Mouse (Mus musculus) mature B cell (primary cell): ENCODE data around the gene Slc35b4.

Experiments
- in situ Hi-C: fragments of 300-500 bp; cut with MboI; formaldehyde crosslinking; loops from 2 replicates; pipeline ENCODE4 v1.14.3; 2019

Slc35b4 gene

DNA sequence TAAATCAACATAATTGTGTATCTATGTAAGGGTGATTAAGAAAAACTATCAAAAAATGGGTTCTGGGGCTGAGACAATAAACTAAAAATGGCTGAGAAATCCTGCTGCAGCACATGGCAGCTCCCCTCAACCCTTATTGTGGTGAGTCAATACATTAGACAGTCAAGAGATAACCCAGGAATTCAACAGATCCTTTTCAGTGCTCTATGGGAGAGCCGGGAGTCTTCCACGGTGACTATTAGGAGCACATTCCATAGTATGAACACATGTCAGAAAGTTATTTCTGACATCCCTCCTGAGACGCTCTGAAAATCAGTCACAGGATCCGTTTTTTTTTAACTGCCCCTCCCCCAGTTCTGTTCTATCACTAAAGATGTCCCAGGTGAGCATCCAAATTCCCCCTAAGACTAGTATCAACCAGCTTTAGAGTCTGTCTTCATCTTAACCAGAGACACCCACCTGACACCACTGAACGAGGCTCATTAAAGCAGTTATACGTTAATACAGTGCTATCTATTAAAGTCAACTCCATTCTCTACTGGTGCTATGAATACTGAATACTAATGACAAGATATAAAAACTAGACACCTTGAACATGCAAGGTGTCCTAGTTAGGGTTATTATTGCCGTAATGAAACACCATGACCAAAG is 5.9 kb downstream of the Slc35b4 start:
- in situ Hi-C loops = no loop called here

DNA sequence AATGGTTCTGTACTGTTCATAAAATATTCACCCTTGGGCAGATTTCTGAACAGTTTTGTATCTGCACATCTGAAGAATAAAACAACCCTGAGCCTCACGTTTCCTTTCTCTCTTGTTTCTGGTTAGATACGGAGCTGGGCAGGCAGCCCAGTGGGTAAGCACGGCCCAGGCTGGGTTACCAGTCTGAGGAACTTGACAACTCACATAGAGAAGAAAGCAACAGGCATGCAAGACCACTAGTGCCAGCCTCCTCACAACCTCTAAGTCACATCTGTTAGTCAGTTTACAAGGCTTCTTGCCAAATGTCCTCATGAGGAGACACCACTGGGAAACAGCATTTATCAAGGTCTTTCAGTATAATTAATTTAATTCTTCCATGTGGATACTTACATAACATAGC is 8.1 kb downstream of the Slc35b4 start:
- in situ Hi-C loops = no loop called here

DNA sequence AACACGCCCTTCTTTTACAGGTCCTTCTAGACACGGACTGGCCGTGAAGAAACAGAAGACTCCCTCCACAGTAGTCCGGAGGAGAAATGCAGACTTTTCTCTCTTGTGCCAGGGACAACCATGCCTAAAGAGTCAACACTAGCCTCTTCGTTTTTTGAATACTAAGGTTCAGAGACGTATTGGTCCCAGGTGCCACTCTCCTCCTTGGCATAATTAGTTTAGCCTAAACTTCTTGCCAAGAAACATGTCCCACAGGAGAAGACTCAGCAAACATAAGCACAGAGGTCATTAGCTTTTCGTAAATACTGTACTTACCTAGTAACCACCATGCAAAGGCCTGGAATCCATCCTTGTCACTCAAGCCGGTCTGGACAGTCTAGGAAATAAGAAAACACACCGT is 13.9 kb downstream of the Slc35b4 start:
- in situ Hi-C loops = no loop called here

DNA sequence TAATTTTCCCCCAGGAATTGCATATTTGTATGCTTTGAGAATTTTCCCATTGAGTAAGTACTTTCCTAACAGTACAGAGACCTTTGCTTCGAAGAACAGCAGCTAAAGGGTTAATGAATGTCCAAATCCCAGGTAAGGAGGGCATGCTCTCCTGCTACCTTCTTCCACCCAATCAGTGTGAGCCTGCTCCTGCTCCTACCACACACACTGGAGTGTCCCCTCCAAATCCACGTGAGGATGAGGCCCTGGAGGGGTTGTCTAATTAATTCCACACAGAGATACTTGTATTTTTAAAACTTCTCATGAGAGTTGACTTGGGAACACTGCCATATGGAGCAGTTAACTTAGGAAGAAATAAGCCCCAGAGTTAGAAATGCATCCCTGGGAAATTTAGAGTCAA is 14.3 kb downstream of the Slc35b4 start:
- in situ Hi-C loops = no loop called here

DNA sequence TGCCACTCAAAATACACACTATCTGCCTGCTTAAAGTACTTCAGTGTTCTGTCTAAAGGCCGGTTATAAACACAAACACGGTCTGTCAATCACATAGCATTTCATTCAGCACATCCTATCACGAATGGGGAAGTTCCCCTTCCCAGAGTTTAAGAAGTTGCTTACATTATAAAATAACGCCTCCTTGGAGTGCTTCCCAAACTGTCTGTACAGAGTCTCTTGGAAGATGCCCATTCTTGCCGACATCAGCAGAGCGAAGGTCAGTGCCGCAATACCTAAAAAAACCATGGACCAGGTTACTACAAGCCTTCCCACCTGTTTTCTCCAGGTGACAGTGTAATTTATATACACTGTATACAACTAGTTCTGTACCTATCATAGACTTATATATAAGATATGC is 15.4 kb downstream of the Slc35b4 start:
- in situ Hi-C loops = no loop called here

DNA sequence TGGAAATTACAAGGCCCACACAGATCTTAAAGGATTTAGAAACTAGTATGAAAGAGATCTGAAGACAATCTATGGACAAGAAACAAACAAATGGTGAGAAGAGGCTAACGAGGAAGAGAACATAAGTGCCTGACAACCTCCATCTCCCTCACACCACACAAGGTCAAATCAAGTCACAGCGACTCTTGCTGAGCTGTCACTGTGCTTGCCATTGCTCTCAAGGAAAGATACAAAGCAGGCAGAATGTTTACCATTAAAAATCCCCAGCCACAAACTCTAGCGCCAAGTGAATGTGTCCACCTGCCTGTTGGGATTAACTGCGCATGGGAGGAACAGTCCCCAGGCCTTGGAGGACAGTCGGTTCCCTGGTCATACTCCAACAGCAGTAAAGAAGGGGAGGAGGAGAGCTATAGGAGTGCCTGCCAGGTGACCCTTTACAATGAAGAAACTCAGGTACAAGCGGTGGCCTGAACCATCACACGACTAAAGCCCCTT is 16.0 kb downstream of the Slc35b4 start:
- in situ Hi-C loops = no loop called here

DNA sequence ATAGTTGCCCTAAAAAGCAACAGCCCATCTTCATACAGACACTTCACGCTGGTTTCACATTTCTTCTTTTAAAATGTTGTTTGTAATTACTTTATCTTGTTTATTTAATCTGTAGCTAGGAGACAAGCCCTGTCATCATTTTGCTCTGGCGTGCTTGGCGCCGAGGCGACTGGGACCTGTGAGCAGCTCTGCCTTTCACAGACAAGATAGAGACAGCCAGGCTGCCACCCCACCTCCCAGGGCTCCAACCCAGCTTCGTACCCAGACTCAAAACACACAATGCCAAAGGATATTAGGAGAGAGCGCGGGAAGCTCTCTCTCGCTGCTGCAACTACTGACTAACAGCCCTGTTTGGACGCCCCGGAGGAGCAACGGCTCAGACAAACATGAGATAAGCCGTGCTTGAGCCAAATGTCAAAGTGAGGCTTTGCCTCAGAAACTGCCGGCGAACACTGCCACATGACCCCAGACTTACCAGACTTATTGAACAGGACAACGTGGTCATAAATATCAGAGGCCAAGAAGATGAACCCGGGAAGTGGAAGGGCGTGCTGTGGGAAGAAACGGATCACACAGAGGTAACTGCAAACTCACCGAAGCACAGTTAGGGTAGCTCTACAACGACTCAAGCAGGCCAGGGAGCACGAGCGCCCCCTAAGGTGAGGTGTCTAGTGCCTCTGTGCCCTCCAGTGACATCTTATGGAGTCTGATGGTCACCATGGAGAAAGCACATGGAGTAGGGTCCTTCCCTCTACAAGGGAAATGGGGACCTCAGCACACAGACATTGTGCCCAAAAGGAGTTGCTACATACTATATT is 16.7 kb downstream of the Slc35b4 start:
- in situ Hi-C loops = no loop called here

DNA sequence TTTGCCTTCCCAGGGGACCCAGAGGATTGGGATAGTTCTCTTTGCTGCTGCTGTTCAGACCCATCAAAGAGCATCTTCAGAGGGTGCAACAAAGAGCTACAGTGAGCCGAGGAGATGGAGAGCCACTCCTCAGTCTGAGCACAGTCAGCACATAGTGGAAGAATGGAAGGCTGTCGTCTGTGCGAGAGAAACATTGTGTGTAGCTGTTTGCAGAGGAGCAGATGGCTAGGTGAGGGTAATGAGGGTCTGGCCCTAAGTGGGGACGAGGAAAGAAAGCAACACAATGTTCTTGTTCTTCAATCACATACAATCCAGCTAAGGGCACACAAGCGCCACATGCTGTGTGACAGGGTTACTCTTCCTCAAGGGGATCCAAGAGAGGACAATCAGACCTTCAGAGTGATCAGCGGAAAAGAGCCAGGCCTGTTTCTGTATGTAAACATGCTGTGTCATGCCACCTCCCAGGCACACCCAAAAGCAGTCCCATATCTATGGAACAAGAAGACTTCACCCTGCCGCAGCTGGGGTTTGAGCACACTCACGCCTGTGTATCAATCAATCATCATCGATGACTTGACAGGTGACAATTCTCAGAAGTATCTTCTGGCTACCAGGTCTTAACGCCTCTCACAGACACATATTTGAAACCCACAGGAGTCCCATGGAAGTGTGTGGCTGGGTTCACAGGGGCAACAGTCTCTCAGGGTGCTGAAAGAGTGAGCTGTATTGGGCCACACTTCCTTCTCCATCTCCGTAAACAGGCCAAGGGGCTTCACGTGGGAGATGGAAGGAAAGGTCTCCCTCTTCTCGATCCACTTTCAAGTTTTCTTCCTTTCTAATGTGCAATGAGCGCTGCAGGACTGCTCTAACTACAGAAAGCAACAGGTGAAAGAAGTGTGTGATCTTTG is 19.8 kb downstream of the Slc35b4 start:
- in situ Hi-C loops = no loop called here

DNA sequence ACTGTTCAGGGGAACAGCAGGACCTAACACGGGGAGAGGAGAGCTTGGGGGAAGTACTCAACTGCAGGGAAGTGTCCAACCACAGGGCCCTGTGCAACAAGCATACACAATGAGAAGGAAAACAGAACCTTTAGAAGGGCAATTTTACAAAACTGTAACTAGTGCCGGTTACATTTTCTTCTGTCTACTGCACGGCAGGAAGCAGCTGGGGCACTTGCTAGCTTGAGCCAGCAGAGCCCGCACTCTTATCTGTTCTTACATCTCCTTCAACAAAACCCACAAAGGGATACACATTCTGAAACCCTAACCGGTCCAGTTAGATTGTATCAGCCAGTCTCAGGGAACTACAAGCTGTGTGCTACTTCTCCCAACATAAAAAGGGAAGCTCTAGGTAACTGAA is 20.9 kb downstream of the Slc35b4 start:
- in situ Hi-C loops = no loop called here

DNA sequence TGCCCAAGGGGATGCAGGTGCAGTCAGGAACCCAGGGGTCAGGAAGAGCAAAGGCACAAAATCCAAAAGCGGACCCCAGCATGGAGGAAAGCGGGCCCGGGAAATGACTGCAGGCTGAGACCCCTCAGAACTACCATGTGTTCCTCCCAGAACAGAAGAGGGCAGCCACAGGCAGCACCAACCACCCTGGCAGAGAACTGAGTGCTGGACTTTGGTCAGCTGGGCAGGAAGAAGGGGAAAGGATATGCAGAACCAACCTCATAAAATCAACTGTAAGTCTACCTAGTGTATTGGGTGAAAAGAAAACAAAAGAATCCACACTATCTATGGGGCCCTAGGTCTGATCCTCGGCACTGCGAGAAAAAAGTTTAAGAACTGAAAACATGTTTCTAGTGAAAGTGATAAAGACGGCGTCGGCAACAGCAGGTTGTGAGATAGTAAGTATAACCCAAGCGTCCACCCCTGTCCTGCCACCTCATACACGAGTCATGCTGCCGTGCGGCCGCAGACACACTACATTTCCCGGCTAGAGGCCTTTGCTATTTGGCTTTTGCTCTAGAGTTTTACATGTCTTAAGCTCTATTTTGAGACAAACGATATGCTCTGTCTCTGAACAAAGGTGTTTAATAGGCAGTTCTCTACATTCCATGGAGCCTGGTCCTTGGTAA is 21.6 kb downstream of the Slc35b4 start:
- in situ Hi-C loops = no loop called here

DNA sequence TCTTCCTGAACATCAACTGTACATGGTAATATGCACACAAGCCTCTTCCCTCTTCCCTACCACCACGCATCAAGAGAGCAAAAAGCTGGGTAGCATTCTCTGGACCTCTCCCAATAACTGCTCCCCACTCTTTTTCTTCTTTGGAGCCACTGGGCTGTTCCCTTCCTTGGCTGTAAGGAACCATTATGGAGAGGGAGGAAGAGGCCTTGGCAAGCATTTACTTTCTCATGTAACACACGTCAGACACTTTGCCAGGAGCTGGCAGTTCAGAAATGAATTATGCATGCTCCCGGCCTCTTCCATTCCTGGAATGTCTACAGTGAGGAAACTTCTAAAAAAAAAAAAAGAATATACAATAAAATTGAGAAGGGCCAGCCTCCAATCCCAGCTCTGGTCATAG is 22.7 kb downstream of the Slc35b4 start:
- in situ Hi-C loops = no loop called here

DNA sequence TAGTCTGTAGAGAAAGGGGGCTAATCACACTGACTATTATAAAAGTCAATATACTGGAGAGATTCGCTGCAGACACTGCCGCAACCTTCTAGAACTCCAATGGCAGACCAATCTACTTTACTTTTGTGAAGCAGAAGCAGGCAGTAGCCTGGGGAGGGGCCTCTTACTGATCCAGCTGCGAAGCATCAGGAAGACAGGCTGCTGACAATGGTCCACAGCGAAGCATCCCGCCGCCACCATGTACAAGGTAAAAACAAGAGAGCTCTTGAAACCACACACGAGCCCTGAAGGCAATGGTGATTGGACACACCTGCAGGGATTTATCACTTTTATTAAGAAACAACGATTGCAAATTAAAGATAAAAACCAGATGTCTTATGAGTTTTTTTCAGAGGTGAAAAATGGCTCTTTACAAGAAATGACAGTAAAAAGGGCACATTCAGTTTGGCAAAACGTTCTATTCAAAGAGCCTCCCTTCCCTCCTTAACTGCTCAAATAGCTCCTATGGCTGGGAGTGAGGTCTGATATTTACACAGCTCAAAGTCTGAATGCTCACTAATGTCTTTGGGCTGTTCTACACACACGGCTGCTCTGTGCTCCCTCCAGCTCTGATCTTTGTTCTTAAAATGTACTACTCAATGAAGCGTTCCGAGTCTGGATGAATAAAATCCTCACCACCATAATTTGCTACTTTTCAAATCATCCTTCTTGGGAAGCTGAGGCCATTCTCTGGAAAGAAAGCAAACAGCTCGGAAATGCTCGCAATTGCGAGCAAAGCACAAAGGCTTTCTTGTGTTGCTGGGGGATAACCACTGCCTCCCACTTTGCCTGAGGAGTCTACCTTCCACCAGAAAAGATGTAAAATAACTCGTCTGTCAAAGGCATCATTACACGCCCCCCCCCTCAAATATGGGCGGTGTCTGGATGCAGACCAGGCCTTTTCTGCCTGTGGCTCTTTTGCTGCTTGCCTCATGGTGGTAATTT is 23.6 kb downstream of the Slc35b4 start:
- in situ Hi-C loops = no loop called here

DNA sequence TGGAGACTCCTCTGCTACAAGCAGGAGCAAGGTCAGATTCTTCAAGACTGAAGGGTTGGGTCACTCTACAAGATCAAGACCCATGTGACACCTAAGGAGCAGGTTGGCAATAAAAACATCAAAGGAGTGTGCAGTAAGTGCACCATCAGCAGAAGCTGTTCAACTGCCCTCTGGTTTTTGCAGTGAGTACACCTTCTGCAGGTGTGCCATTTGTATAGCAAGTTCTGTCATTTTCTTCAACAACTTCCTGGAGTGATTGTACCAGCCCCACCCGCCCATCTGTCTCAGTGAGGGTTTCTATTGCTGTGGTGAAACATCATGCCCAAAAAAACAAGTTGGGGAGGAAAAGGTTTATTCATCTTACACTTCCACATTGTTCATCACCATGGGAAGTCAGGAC is 27.1 kb downstream of the Slc35b4 start:
- in situ Hi-C loops = no loop called here

DNA sequence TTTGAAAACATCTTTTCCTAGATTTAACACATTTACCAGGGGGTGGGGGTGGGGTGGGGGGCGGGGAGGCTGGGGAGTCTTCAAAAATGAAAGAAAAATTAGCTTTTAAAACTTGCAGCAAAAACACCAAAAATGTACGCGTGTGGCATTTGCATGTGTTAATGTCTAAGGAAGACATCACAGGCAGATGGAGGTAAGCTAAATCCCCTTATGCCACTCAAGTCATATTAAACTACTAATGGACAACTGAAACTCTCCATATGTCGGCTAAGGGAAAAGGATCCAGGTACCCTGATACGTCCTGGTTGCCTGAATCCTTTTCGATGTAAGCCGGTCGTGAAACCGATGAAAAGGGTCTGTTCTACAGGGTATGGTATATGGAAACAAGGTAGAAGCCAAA is 27.8 kb downstream of the Slc35b4 start:
- in situ Hi-C loops = no loop called here

DNA sequence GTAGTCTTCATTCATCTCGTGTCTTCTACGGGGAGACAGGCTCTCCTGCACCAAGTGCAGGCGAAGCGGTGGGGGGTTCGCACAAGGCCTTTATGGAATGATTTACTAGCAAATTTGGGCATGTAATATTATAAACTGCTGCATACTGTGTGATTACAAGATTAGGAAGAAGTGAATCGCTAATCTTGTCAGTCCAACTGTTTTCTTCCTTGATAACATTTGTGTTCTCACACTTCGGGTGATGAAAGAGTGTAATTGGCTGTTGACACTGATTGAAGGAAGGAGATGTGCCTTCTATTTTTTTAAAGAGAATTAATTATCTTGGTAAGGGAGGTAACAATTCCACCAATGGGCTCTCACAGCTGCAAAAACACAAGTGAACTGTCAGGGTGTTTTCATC is 28.3 kb downstream of the Slc35b4 start:
- in situ Hi-C loops = no loop called here

DNA sequence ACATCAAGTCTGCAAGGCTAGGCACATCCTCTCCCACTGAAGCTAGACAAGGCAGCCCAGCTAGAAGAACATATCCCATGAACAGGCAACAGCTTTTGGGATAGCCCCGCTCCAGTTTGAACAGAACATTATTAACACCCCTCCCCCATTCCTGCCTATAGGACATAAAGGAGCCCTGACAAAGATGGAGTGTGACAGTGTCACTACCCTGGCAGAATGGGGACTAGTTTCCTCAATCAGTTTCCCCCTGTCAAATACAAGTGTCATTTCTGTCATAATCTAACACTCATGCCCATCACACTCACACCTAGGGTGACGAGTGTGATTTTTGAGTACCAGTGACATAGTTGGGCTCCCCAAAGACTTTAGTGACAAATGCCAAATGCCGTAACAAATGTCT is 28.9 kb downstream of the Slc35b4 start:
- in situ Hi-C loops = no loop called here

DNA sequence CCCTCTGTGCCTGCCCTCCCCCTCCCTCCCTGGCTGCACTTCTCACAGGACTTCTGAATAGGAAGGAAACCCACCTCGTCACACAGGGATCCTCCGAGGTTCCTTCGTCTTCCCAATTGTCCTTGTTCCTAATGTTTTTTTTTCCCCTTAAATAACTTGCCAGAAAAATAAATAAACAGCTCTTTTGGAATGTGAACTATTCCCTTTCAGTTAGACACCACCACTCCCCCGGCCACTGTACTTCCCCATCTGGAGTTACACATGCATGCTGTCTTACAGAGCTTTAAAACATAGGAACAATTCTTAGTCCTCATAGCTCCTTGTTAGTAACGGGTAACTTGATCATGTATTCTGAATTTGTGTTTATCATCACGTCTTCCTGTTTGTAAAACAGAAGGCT is 30.9 kb downstream of the Slc35b4 start:
- in situ Hi-C loops = no loop called here

DNA sequence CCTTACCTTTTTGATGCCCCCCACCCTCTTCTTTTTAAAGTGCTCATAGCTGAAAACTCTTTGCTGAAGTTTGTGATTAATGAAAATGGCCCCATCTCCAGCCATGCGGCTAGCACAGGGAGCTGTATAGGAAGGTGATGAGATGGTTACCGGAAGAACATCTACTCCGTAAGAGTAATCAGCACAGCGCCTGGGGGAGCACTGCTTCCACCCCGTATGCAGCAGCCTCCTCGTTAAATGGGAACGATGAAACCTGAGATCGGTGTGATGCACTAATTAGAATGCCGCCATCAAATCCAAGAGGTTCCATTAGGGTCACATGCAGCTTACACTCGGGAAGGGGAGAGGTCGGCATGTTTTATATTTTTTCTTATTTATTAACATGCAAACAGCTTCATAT is 34.0 kb downstream of the Slc35b4 start:
- in situ Hi-C loops = no loop called here

DNA sequence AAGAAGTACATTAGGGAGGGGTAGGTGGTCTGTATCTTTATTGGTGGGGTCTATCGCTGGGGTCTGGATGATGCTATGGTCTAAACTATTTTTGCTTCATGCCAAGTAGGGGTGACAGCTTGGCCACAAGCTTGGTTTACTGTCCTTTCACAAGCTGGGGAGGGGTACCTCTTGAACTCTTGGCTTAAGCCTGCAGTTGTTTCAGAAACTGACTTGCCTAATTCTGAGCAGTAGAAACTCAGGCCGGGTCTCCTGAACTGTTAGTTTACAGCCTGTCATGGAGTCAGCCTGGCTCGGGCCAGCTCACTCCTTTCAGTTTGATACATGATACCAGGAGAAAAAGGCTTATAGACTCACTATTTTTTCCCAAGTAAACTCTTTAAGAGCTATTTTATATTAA is 38.5 kb downstream of the Slc35b4 start:
- in situ Hi-C loops = no loop called here

DNA sequence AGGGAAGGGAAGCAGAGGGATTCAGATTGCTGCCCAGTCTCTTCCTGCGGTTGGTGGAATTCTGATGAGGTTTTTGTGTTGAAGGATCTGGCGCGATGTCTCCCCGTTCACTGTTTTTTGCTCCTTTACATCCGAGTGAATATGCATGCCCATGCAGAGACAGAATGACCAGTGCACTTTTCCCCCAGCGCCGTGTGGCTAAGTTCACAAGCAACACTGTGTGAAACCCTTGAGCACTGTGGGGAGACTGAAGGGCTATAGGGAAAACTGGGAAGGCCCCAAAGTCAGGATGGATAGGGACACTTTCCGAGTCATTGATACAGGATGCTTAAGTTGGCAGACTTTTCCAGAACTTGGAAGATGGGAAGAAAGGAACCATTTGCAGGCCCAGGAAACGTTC is 44.5 kb downstream of the Slc35b4 start:
- in situ Hi-C loops = no loop called here

DNA sequence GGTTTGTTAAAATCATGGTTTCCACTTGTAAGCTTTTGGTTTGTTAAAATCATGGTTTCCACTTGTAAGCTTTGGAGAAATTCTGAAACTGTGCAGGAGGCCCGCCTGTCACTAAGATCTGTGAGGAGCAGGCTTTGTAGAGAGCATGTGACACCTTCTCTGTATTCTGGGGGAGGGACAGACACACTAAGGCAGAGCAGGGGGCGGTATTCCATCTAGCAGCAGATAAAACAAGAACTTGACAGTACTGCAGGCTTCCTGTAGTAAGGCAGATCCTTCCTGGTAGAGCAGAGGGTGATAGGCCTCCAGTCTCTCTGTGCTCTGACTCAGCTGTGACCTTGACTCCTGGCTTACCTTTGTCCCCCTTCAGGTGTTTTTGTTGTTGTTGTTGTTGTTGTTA is 47.6 kb downstream of the Slc35b4 start:
- in situ Hi-C loops = no loop called here
